Mouse (Mus musculus) inflammation-experienced regulatory T-cells, adult 6 months (primary cell): Measurements from ENCODE around the gene Bckdha. TPM values are rescaled to one million over a fixed set of nuclear protein-coding genes. Genes with fewer than 3 reads are reported as not detected.
A peak's percentile ranks its signal among the peaks of the same experiment; 100 is the strongest.

Source experiments
- ATAC-seq: one replicate; pipeline ENCODE4 v1.8.0; 2017
- polyA plus RNA-seq, 3 experiments: library from polyadenylated mRNA; unstranded; fragments of 100-300 nt; shearing (Covaris generic); gene quantifications; one replicate each; pipeline ENCODE4 v1.2.1; 2017

Gene Bckdha
- polyA plus RNA-seq, 3 experiments from 2014 or later = 10.5 to 16.7 (median 15.5) TPM

GRCm38 (mm10) chr7:25681341-25682231, 22.8 kb upstream of the Bckdha start:
- no peak for ATAC-seq

DNA sequence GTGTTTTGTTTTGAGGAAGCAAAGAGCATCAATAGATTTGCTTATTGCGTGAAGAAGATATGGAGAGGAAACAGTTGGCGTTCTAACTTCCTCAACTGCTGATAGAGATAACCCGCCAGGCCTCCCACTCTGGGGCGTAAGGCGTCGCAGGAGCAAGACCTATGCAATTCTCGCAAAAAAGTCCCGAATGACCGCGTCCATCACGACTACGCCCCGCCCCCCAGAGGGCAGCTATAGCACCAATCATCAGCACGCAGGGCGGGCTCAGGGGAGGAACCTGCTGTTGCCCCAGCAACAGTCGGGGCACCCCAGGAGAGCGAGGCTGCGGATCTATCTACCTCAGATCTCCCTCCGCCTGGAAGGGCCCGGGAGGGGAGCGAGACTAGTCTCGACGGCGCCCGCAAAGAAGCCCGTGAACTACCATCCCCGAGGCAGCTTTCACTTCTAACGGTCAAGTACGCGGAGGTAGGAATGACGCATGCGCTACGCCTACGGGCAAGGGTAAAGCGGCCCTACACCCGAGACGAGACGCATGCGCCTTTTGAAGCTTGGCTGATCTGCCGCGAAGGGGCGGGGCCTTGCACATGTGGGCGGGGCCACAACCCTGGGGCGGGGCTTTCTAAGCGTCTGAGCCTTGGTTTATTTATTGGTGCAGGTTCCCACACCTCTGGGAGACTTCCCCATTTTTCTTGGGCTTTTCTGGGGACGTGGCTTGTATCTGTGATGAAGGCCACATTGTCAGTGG, 21.9 kb upstream of the Bckdha start, which contains the start of gene B9d2:
B9d2 (plus strand) TSS at position 267 of the 745 bp plus-strand sequence.
- peak; percentile 83 for ATAC-seq

DNA sequence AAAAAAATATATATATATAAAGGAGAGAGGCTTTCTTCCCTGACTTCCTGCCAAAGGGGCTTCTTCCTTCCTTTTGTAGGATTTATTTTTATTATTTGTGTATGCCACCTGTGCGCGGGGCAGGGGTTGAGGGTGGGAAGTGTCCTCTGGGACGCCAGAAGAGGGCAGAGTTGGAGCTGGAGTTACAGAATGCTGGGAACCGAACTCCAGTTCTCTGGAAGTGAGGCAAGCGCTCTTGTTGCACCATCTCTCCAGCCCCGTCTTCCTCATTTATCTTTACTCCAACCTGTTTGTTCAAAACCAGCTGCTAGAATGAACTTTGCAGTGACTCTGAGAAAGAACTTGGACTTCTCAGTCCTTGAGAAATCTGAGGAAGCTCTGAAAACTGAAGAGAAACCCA, 21.2 kb upstream of the Bckdha start:
- no peak for ATAC-seq

DNA sequence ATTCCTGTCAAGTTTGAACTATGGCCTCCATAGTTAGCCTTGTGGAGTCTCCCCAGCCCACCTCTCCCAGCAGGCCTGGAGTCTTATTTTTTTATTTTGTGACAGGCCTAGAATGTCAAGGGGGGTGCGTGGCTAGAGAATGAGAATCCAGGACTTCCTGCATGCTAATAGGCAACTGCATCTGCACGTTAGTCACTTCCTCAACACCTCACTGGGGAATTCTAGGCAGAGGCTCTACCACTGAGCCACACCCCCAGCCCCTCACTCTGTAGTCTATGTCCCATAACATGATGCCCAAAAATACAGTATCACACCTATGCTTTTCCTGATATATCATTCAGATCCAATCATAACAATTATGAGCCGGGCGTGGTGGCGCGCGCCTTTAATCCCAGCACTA, 18.2 kb upstream of the Bckdha start:
- no peak for ATAC-seq

- no peak for ATAC-seq
These were observed 17.5 kb upstream of the Bckdha start for GRCm38 (mm10) chr7:25676085-25676781.

- no peak for ATAC-seq
These were observed 16.6 kb upstream of the Bckdha start for GRCm38 (mm10) chr7:25675405-25675804.

GRCm38 (mm10) chr7:25674719-25675300, 16.0 kb upstream of the Bckdha start, which contains the start of gene Tmem91:
Gene Tmem91, minus strand, starts transcription at chr7:25675166.
- no peak for ATAC-seq

DNA sequence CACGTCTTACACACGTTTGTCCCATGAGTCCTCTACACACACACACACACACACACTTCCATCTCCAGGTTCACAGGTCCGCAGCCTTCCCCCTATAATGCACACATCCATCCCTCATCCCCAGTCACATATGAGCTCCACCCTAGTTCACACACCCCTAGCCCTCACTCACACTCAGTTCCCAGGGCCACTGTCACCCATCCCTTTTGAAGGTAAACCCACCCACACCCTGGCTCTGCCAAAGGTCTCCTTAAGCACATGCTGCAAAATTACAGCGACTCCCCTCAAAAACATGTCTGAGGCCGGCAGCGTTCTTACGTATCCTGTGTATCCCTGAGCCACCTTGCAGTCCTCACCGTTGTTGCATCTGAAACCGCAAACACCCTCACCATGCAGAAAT, 15.5 kb upstream of the Bckdha start:
- ATAC-seq = peak; percentile 21

DNA sequence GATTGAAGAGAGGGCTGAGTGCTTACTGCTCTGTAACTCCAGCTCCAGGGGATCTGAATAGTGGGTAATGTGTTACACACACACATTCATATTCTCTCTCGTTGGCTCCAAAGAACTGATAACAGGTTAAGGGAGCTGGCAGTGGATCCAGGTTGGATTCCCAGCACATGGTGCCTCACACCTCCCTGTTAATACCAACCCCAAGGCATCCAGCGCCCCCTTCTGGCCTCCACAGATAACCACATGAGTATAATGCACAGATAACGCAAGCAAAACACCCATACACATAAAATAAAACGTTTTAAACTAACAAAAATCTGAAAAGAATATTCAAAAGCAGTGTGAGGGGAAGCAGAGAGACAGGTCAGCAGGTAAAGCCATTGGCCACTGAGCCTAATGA, 13.7 kb upstream of the Bckdha start:
- ATAC-seq = no peak

- ATAC-seq = no peak
These were observed 12.9 kb upstream of the Bckdha start for GRCm38 (mm10) chr7:25671686-25672085.

GRCm38 (mm10) chr7:25670096-25670495, 11.3 kb upstream of the Bckdha start:
- ATAC-seq = no peak

- no peak for ATAC-seq
These were observed 10.8 kb upstream of the Bckdha start for GRCm38 (mm10) chr7:25669631-25670030.

- no peak for ATAC-seq
These were observed 10.4 kb upstream of the Bckdha start for GRCm38 (mm10) chr7:25669158-25669557.

DNA sequence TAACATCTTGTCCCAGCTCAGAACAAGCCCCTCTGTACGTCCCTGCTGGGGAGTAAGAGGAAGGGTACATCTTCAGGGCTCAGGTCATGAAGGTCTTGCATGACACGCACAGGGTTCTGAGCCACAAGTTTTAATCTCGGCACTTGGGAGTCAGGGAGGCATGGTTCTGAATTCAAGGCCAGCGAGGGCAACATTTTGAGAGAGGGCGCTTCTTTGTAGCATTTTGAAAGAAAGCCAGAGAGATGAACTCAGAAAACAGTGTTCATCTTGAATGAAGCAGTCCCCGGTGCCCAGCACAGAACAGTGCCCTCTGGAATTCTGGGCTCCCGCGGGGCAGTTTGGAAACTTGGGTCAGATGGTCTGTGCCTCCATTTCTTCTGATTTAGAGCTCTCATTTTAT, 7.6 kb upstream of the Bckdha start:
- ATAC-seq = no peak

GRCm38 (mm10) chr7:25657785-25658184, 996 bp downstream of the Bckdha start:
- no peak for ATAC-seq

GRCm38 (mm10) chr7:25655601-25656428, 3.0 kb downstream of the Bckdha start:
- no peak for ATAC-seq

GRCm38 (mm10) chr7:25652244-25652759, 6.5 kb downstream of the Bckdha start:
- ATAC-seq = no peak

DNA sequence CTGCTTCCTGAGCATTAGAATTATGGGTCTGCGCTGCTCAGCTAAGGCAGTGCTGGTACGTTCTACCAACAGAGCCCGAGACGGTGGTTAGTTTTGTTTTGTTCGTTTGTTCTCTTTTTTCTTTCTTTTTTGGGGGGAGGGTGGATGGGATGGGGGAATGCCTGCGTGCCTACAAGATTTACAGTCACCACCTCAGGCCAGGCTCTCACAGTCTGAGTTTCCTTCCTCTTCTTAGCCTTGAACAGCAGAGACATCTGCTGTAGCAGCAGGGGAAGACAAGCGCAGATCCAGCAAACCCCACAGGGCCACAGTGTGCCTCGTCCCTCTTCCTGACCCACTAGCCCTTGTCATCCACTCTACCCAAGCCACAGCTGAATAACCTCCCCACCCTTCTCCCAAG, 7.5 kb downstream of the Bckdha start:
- no peak for ATAC-seq

GRCm38 (mm10) chr7:25649839-25650238, 8.9 kb downstream of the Bckdha start:
- no peak for ATAC-seq

GRCm38 (mm10) chr7:25647574-25648123, 11.1 kb downstream of the Bckdha start:
- peak; percentile 25 for ATAC-seq

DNA sequence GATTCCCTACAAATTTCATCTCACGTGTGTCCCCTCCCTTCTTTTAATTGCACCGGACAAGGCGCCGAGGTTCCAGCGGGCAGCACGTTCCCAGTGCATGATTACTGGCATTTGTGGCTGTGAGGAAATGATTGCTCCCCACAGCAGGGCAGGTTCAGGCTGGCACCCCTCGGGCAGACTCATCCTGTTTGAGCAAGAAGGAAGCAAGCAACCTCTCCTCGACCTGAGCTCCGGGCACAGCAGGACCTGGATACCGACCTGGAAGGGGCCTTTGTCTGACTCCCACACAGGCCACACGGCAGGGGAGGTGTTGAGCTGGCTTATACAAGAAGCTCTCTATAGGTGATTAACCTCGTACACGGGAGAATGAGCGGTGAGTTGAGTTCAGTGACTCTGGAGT, 13.7 kb downstream of the Bckdha start:
- no peak for ATAC-seq
